Mouse (Mus musculus) kidney, postnatal 4 days (tissue): Measurements from ENCODE around the gene Pate2.

Source experiments
- DNase-seq, 2 experiments: peaks; one replicate each; pipeline ENCODE4 v3.0.0; 2021; ENCODE audit warnings: mixed read lengths in 2 of 2

Pate2 gene

DNA sequence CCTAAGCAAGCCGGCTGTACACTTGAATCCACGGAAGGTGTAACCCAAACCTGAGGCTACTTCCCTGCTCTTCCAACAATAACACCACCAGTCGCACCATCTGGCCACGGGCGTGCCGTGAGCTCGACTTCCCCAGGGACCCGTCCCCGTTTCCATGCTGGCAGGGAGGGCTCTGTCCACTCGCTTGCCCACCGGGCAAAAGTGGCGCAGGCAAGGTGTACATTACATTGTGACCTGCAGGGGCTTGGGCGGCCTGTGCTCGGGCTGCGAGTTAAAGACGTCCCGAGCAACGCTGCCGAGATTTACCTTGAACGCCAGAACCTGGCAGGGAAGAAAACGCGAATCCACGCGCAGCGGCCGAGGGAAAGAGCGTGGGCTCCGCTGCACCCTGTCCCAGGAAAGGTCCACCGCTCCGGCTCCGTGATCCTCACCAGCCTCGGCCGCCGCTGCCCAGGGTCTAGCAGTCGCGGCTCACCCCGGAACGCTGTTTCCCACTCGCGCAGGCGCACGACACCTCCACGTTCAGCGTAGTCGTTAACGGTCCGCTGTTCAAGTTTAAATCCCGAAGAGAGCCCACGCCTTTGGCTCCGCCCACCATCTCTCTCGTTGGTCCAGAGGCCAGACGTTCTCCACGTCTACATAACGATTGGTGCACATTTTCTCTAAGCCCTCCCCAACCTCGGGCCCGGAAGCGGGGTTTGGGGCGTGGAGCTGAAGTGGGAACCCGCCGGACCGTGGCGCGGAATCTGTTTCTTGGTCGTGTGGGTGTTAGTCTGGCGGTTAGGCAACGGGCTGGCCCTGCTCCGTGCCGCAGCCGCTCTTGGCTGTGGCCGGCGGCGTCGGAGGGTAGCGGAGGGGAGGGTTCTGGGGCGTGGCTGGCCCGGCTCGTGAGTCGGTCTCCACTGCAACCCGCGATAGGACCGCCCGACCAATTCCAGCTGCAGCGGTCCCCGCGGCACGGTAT lies at the start of gene Pate2, which contains the start of gene Hyls1:
Gene Pate2 (plus strand): TSS at position 714 of the 964 bp plus-strand sequence.
Gene Hyls1 (minus strand): TSS at position 828 of the 964 bp plus-strand sequence.
- peak; percentile 93 to 96 for DNase-seq

DNA sequence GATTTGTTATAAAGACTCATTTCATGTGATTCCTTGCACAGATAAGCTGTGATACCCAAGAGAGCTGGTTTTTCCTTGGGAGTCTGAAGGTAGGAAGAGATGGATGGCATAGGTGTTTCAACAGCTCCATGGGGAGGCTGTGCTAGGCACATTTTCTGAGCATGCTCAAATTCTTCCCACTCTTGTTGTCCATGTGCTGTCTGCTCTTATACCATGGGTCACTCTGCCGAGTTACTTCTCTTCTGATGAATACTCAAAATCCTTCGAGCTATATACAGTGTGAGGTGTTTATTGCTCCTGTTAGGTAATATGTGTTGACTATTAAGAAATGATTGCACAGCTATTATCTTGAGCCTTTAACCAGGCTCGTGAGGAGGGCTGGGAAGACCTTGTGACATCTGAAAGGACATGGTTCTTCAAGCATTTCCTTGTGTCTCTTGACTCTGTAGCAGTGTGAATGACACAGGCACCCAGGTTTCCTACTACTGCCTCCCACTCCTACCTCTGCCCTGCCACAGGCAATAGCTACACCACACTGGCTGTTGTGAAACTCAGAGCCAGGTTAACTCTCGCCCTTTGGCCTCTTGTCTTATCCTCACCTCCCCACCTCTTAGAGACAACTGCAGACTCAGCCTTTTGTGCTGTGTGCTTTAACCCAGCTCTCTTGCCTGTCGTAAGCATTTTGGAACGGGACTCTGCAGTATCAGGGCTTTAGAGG lies 49.3 kb upstream of the Pate2 start:
- no peak for DNase-seq

DNA sequence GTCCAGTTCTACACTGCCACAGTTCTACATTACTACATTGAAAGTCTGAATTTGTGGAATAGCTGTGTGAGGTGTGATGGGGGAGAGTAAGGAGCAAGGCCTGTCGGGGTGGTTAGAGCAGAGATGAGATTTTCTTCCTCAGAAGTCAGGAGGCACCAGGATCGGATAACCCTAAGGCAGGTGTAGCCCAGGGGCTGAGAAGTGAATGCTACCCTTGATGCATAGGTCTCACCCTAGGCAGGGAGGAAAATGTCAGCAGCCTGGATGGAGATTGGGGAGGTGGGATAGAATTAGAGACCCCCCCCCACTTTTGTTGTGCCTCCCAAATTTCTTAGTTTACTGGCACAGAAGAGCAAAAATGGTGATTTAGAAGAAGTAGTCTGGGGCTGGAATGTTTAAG lies 47.8 kb upstream of the Pate2 start:
- no peak for DNase-seq

DNA sequence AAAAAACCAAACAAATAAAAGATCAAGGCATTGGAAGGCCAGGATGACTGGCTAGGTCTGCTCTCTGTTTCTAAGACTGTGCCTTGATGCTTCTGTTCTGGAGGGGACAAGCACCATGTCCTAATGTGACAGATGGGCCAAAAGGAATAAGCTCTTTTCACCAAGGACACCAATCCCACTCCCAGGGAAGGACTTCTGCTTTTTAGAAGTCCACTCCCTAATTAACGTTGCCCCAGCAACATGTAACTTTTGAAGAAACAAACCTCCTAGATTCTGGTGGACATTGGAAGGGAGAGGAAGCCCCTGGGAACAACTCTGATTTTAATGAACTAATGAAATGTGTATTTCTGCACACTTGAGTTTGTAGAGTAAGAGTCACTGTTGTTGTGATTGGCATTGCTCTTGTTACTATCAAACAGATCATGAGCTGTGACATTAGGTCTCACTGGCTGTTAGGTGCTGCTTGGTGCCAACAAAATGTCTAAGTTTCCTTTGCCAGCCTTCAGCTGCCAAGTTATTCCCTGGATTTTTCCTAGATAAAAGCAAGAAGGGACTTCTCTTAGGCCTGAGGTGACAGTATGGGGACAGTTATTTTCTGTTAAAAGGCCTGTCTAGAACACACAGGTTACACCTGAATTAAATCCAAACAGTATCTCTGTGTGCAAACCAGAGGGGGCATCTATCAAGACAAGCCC lies 47.1 kb upstream of the Pate2 start:
- no peak for DNase-seq

DNA sequence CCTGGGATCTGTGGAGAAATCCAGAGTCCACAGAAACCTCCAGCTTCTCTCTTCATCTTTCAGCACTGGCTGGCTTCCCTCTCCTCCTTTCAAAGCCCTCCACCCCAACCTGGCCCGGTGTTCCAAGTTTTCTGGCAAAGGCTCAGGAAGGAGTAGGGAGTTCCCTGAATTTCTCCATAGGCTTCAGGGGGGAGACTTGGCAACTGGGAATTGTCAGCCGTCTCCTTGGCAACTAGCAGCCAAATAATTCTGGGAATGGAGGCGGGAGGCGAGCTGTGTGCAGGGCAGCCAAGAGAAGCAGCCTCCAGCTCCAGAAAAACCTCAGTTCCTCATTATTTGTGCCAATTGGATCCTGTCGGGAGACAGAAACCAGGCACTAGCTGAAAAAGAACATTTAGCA lies 46.5 kb upstream of the Pate2 start:
- DNase-seq, result peak; percentile 21 to 33

DNA sequence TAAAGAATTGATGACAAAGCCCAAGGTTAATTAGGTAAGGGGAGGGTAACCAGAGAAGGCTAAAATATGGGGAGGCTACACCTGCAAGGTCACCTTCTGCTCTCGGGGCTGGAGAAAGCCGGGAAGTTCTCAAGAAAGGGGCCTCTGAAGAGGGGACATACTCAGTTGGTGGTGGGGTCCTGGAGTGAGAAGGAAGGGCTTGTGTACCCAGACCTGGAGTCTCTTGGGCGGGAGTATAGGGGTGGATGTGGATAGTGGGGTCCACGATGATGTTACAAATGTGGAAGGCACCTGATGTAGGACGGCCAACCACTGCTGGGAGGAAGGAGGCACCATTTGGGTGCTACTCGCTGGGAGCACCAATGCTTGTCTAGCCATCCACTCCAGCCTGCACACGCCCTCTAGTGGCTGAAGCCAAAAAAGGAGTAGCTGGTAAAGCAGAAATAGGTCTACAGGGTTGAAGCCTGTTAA lies 46.1 kb upstream of the Pate2 start:
- DNase-seq, result peak; percentile 77 to 83

DNA sequence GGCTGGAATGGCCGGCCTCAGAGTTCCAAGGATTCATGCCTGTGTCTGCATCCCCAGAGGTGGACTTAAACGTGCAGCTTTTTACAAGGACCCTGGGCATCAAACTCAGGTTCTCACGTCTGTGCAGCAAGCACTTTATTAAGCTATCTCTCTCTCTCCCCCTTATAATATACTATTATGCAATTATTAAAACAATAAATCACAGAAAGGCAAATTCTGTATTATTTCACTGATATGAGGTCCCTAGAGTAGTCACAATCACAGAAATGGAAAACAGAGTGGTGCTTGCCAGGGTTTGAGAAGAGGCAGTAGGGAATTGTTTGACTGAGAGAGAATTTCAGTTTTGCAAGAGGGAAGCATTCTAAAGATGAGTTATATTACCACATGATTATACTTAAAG lies 40.9 kb upstream of the Pate2 start:
- DNase-seq, result no peak

DNA sequence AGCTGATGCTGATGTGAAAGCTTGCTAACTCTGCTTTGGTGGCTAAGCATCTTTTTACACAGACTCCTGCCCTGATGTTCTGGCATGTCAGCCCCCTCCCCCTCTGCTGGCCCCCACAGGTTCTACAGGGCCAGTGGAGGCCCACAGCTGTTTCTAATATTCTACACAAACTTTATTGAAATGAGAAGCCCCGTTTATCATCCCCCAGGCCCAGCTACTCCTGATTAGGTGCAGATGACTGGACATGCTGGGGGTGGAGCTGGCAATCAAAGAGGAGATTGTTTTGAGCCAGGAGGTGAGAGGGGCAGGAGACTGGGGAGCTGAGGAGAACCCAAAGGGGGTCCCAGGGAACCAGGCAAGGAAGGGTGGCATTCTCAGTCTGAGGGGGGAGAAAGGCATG lies 40.3 kb upstream of the Pate2 start:
- DNase-seq, result no peak

DNA sequence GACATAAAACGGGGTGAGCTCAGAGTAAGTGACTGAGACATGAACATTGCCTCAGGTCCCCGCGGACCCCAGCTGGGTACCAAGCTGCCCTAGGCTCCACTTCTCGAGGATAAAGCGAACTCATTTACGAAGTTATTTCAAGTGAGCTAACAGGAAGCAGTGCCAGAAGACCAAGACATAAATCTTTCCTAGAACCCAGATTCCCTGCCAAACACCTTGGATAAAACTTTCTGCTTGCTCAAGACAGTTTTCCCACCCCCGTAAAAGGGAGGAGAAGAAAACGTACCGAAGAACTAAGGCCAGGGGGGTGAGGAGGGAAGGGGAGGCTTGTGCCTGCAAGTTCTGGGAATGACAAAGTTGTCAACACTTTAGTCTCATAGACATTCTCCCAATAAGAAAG lies 36.8 kb upstream of the Pate2 start:
- no peak for DNase-seq

DNA sequence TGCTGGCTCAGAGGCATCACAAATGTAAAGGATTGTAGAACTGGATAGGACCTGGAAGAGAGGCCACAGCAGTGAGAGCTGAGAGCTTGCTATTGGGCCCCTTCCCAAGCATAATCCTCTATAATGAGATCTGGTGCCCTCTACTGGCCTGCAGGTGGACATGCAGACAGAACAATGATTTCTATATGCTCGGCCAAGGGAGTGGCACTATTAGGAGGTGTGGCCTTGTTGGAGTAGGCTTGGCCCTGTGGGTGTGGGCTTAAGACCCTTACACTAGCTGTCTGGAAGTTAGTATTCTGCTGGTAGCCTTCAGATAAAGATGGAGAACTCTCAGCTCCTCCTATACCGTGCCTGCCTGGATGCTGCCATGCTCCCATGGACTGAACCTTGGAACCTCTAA lies 35.0 kb upstream of the Pate2 start:
- peak; percentile 48 to 61 for DNase-seq

DNA sequence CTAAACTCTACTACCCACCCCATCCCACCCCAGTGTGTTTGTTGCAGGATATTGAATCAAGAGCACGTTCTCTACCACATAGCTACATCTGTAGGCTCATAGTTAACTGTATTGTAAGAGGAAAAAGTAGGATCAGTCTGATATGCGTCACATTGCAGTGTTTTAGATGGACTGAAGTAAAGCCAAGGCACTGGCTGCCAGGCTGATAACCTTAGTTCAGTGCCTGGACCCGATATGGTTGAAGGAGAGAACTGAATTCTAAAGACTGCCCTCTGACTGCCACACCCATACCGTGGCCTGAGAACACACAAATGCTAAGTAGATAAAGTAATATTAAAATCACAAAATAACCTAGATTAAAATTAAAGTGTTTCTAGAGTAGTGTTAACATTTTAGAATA lies 34.2 kb upstream of the Pate2 start:
- no peak for DNase-seq

DNA sequence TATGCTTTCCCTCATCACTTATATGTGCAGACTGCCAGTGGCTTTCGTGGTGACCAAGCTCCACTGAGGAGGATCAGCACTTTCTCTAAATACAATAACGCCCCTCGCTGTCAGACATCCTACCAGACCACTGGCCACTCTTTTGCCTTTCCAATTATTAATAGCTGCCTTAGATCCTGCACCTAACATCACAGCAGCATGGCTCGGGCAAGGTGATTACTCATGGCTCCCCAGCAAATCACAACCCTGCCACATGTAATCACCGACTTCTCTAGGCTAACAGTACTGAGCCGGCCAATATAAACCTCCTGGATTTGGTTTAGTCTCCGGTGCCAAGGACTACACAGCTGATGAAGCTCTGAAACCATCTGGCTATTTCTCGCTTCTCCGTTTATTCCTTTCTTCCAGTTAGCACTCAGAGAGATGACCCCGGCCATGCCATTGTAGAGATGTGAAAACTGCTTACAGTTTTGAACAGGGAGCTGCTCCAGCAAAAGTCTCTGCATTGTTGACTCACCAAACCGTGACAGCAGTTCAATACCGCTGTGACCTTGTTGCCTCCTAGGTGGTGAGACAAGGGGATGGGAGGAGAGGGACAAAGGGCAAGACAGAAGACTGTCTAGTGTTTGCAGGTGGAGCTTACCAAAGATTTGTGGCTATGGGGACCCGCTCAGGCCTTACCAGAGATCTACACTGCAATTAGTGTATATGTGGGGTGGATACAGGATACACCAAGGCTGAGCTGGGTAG lies 30.9 kb upstream of the Pate2 start:
- DNase-seq, result no peak

DNA sequence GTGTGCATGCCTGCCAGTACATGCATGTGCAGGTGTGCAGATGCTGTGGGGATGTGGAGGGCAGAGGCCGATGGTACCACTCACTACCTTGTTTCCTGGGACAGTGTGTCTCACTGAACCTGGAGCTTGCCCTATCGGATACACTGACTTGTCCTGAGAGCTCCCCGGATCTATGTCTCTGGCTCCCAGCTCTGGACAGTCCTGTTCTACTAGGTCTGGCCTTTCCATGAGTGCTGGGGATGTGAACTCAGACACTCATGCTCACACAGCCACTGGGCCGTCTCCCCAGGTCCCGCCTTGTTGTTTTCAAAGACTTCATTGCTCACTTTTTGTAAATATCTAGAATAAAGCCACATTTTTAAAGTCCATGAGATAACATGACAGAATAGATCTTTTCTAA lies 29.1 kb upstream of the Pate2 start:
- no peak for DNase-seq

DNA sequence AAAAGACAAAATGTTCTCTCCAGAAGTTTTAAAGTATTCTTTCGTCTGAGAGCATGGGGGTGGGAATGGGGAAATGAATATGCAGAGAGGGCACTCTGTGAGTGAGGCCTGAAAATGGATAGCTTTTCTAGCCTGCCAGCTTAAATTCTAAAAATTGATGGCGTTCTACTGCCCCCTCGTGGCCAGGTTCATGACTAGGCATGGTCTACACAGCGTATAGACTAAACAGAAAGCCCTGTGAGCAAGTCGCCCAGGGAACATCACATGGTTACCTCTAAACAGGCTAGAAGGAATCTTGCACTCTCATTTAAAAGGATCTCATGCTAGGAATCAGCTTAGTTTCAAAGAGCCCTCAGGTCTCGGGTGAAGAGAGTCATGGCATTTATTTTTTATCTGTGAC lies 28.6 kb upstream of the Pate2 start:
- peak; percentile 90 to 91 for DNase-seq

DNA sequence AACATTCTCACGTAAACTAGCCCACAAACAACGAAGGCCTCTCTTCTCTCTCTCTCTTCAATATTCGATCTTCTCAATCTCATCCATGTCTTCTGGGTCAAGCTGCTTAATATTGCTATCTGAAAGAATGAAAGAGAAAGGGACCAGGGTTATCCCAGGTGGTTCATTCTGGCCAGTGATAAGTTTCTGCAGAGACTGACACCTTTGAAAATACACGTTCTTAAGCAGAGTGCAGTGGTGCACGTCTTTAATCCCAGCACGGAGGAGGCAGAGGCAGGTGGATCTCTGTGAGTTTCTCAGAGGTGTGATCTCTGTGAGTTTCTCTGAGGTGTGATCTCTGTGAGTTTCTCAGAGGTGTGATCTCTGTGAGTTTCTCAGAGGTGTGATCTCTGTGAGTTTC lies 28.1 kb upstream of the Pate2 start:
- DNase-seq, result no peak

DNA sequence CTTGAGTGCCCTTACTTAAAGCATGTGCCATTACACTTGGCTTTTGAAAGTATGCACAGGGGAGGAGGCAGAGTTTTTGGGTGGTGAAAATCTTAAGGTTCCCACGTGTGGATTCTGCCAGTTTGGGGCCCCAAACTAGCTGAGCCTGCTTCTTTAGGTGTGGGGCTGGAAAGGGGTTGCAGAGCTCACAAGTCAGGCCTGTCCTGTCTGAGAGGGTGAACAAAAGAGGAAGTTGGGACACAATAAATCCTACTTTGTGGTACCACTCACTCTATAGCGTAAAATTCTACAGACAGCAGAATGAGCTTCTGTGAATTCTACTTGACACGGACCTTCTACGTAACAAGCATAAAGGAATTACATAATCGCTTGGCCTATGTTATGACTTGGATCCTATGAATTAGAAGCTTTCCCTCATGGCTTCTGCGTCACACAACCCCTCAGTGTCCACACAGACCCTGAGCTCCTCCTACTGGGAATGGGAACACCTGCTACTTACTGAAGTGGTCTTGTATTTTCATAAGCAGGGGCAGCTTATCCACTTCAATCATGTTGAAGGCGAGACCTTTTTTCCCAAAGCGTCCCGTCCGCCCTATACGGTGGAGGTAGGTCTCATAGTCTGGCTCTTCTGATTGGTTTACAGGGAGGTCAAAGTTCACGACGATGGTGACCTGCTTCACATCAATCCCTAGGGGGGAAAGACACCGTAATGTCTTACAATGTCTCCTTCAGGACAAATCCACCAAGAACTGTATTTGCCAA lies 26.8 kb upstream of the Pate2 start:
- DNase-seq, result no peak

DNA sequence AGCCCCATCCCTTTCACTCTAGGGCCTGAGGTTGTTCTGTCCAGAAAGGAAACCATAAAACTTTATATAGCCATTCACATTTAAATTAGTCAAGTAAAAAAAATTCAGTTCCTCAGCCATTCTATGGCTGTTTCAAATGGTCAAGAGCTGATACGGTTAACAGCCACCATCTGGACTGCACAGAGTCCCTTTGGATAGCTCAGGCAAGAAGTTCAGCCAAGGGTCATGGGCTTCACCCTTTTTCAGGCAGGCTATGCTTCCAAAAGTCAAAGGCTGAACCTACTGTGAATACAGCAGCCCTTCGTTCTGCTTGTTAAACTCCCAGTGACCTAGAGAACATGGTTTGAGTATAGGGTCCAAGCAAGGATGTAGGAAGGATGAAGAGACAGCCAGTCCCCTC lies 25.4 kb upstream of the Pate2 start:
- peak; percentile 35 to 53 for DNase-seq

DNA sequence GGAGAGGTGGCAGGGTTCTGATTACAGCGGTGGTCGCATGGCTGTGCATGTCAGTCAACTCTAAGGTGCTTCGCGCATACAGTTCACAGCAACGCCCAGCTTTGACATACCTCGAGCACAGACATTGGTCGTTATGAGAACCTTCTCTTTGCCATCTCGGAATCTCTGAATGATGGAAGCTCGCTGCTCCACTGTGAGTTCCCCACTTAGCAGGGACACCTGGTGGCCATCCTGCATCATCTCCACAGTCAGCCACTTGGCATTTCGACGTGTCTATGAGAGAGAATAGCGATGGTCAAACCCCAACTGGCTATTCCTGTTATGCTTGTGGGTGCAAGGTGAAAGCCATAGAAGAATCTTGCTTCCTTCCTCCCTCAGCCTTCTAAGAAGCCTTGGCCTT lies 24.4 kb upstream of the Pate2 start:
- no peak for DNase-seq

DNA sequence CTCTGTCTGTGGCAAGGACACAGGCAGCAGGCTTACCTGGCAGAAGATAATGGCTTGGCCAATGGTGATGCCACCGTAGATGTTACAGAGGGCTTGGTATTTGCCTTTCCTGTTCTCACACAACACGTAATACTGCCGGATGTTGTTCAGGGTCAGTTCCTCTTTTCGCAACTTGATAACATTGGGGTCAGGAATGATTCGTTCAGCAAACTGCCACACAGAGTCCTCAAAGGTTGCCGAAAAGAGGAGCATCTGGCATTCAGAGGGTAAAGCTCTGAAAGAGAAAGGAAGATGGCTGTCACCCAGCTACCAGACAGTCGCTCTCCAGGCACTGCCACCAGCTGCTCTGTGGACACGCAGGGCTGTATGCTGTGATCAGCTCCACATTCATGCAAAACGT lies 23.3 kb upstream of the Pate2 start:
- no peak for DNase-seq

DNA sequence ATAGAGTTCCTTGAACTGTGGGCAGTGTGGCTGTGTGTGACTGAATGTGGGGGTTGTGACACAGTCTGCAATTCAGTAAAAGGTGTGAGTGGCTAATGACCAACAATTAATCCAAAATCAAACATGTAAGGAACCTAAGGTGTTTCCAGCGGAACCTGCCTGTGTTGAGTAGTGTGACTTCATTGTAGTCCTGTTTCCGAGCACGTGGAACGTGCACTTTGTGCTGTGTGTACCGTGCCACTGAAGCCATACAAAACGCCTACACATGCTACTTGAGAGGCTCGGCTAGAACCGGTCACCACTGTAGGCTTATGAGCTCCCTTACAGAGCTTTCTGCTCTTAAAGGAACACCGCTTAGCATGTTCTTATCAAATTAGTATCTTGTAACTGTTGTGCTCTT lies 21.6 kb upstream of the Pate2 start:
- DNase-seq, result no peak

DNA sequence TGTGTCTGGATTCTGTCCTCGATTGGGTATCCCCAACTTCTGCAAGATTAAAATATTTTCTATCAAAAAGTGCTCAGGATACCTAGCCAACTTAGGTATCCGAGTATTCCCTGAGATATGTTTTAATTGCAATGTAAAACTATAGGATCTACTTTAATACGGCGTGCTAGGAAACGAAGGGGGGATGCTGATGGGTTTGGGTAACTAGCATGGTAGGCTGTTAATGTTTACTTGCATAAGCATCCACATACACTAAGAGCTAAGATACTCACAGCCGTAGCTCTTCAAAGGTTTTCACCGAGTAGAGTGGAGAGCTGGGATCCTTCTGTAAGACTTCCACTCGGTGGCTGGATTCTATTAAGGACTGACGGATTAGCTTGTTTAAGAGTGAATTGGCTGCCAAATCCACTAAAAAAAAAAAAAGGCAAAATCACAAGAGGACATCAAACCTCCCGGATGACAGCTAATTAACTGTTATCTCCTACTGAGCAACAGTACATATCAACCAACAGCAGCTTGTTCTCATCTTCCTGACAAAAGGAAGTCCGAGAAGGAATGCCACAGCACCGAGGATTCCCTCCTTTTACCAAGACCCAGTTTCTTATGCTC lies 13.5 kb upstream of the Pate2 start:
- no peak for DNase-seq
